Mouse (Mus musculus): Measurements from ENCODE around the gene Dolpp1. TPM values are rescaled to one million over a fixed set of nuclear protein-coding genes. Genes with fewer than 3 reads are reported as not detected.
A peak's percentile ranks its signal among the peaks of the same experiment; 100 is the strongest.

Gene Dolpp1
- polyA plus RNA-seq, 1 experiment from 2014 or later: 69.9 TPM

DNA sequence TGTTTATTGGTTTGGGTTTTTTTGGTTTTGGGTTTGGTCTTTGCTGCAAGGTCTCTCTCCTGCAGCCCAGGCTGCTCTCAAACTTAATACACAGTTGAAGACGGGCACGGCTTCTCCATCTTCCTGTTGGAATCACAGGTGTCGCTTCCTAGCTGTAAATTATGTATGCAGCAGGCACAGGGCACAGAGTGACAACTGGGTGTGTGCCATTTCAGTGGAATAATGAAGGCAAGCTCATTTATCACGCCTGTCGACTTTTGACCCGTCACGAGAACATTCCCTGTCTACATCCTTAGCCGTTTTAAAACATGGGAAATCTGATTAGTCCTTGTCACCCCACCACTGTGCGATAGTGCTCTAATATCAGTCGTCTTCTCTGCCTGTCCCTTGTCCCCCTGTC lies 31.4 kb upstream of the Dolpp1 start:
- no peak overlapping the region for H3K4me2 ChIP-seq
- H3K9me3 ChIP-seq: no peaks in the 10 kb centered on the region
- 65% methylated on average over 10 of the region's 10 CpGs for WGBS
- H3K36me3 ChIP-seq (replicated peaks): no peaks in the 10 kb centered on the region
- H3K4me1 ChIP-seq: peaks cover 38% of the 10 kb centered on the region
- no peak overlapping the region for H3K4me3 ChIP-seq
- no peaks in the 10 kb centered on the region for H3K27me3 ChIP-seq (replicated peaks)
- H3K27ac ChIP-seq: no peak overlapping the region
- no peak for ATAC-seq (replicated peaks)
- H3K9ac ChIP-seq: no peak overlapping the region

DNA sequence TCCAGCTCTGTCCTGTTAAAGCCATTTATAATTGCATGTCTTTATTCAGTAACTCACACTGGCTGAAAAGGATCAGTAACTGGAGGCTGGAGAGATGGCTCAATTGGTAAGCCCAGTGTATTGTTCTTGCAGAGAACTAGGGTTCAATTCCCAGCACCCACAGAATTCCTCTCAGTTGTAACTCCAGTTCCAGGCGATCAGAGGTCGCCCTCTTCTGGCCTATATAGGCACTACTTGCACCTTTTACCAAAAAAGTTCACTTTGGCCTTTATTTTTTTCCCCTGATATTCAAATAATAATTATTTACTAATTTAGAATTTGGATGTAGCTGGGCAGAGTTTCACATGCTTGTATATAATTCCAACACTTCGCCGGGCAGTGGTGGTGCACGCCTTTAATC lies 29.2 kb upstream of the Dolpp1 start:
- no peak for ATAC-seq (replicated peaks)
- 74% methylated on average over 5 of the region's 5 CpGs for WGBS
- Histone ChIP-seq H3K27me3 (replicated peaks) (no peaks in the 10 kb centered on the region), H3K27ac (no peak overlapping the region), H3K4me2 (no peak overlapping the region), H3K36me3 (replicated peaks) (0 out of 2 replicates have a peak, but pooled peaks cover 2% of the 10 kb centered on the region), H3K9me3 (no peaks in the 10 kb centered on the region), H3K4me1 (peaks cover 22% of the 10 kb centered on the region), H3K9ac (no peak overlapping the region), H3K4me3 (no peak overlapping the region)

GRCm38 (mm10) chr2:30363773-30364650 lies 28.0 kb upstream of the Dolpp1 start, which contains the start of gene Miga2:
Gene Miga2 (plus strand): TSS chr2:30364233.
- Histone ChIP-seq H3K4me1 (peaks cover 13% of the 10 kb centered on the region), H3K36me3 (replicated peaks) (peaks cover 14% of the 10 kb centered on the region), H3K9ac (peak within 1 kb of the TSS; percentile 82), H3K27me3 (replicated peaks) (no peaks in the 10 kb centered on the region), H3K4me2 (peak within 1 kb of the TSS; percentile 87), H3K4me3 (peak within 1 kb of the TSS; percentile 99), H3K27ac (peak within 1 kb of the TSS; percentile 81), H3K9me3 (no peaks in the 10 kb centered on the region)
- WGBS: under 1% methylated on average over 54 of the region's 54 CpGs
- ATAC-seq (replicated peaks): peak; percentile 99

GRCm38 (mm10) chr2:30365281-30366069 lies 26.6 kb upstream of the Dolpp1 start:
- peak overlapping the region; percentile 99 for H3K4me3 ChIP-seq
- no peaks in the 10 kb centered on the region for H3K9me3 ChIP-seq
- no peak overlapping the region for H3K27ac ChIP-seq
- WGBS: 87% methylated on average over 2 of the region's 2 CpGs
- ATAC-seq (replicated peaks): no peak
- no peaks in the 10 kb centered on the region for H3K27me3 ChIP-seq (replicated peaks)
- H3K4me2 ChIP-seq: peak overlapping the region; percentile 87
- peaks cover 25% of the 10 kb centered on the region for H3K36me3 ChIP-seq (replicated peaks)
- peak overlapping the region; percentile 82 for H3K9ac ChIP-seq
- peaks cover 13% of the 10 kb centered on the region for H3K4me1 ChIP-seq

DNA sequence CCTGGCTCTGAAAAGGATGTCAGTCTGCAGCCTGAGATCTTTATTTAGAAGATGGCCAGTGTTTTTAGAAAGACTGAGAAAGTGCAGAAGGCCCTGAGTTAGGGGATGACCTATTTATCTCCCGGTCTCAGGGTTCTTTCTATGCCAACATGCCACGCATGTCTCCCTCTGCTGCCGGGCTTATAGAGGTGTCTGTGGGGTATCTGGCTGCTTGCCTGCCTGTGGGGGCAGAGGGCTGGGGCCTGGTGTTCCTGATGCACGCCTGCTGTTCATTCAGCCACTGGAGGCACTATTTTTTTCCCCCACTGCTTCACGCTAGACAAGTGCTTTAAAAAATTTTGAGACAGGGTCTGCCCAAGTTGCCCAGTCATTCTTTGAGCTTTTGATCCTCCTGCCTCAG lies 25.9 kb upstream of the Dolpp1 start:
- Histone ChIP-seq H3K27me3 (replicated peaks) (no peaks in the 10 kb centered on the region), H3K4me1 (peaks cover 13% of the 10 kb centered on the region), H3K9ac (no peak overlapping the region), H3K4me3 (no peak overlapping the region), H3K4me2 (no peak overlapping the region), H3K27ac (no peak overlapping the region), H3K9me3 (no peaks in the 10 kb centered on the region), H3K36me3 (replicated peaks) (peaks cover 28% of the 10 kb centered on the region)
- ATAC-seq (replicated peaks): no peak
- WGBS: 66% methylated on average over 5 of the region's 5 CpGs

GRCm38 (mm10) chr2:30371544-30371943 lies 20.5 kb upstream of the Dolpp1 start:
- Histone ChIP-seq H3K9me3 (no peaks in the 10 kb centered on the region), H3K27ac (no peak overlapping the region), H3K36me3 (replicated peaks) (peaks cover 67% of the 10 kb centered on the region), H3K4me3 (no peak overlapping the region), H3K4me1 (no peaks in the 10 kb centered on the region), H3K4me2 (no peak overlapping the region), H3K27me3 (replicated peaks) (no peaks in the 10 kb centered on the region), H3K9ac (no peak overlapping the region)
- no peak for ATAC-seq (replicated peaks)
- WGBS: 95% methylated on average over 8 of the region's 8 CpGs

DNA sequence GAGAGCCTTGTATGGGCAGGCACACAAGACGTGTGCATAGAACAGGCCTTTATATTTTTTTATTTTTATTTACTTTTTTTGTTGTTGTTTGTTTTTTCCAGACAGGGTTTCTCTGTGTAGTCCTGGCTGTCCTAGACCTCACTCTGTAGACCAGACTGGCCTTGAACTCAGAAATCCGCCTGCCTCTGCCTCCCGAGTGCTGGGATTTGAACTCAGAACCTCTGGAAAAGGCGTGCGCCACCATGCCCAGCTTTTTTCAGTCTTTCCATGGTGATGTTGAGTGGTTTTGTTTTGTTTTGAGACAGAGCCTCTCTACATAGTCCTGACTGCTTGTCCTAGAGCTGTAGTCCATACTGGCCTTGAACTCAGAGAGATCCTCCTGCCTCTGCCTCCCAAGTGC lies 19.3 kb upstream of the Dolpp1 start:
- Histone ChIP-seq H3K4me2 (no peak overlapping the region), H3K9me3 (no peaks in the 10 kb centered on the region), H3K9ac (no peak overlapping the region), H3K36me3 (replicated peaks) (peaks cover 73% of the 10 kb centered on the region), H3K27me3 (replicated peaks) (no peaks in the 10 kb centered on the region), H3K4me3 (no peak overlapping the region), H3K27ac (no peak overlapping the region), H3K4me1 (no peaks in the 10 kb centered on the region)
- WGBS: 97% methylated on average over 5 of the region's 5 CpGs
- no peak for ATAC-seq (replicated peaks)

- Histone ChIP-seq H3K36me3 (replicated peaks) (peaks cover 62% of the 10 kb centered on the region), H3K9me3 (no peaks in the 10 kb centered on the region), H3K27me3 (replicated peaks) (no peaks in the 10 kb centered on the region), H3K4me2 (no peak overlapping the region), H3K4me1 (no peaks in the 10 kb centered on the region), H3K27ac (no peak overlapping the region), H3K4me3 (no peak overlapping the region), H3K9ac (no peak overlapping the region)
- 91% methylated on average over 10 of the region's 10 CpGs for WGBS
- no peak for ATAC-seq (replicated peaks)
These were observed 16.2 kb upstream of the Dolpp1 start for GRCm38 (mm10) chr2:30375893-30376292.

DNA sequence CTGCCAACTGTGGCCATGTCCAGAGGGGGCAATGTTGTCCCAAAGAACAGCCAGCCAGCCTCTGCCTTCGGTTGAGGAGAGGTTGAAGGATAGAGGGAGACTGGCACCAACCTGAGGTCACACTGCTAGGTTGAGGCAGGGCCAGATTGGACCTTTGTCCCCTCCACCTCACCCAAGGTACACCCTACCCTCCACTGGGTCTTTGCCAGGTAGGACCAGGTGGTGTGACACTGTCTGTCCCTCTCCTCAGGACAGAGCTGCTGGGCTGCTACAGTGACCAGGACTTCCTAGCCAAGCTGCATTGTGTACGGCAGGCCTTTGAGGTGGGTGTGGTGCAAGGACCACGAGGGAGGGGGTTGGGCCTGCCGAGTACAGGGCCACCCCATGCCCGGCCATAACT lies 14.3 kb upstream of the Dolpp1 start:
- no peaks in the 10 kb centered on the region for H3K9me3 ChIP-seq
- H3K27ac ChIP-seq: no peak overlapping the region
- WGBS: 86% methylated on average over 5 of the region's 5 CpGs
- no peak for ATAC-seq (replicated peaks)
- peaks cover 60% of the 10 kb centered on the region for H3K36me3 ChIP-seq (replicated peaks)
- no peak overlapping the region for H3K4me2 ChIP-seq
- no peaks in the 10 kb centered on the region for H3K4me1 ChIP-seq
- H3K27me3 ChIP-seq (replicated peaks): no peaks in the 10 kb centered on the region
- no peak overlapping the region for H3K4me3 ChIP-seq
- no peak overlapping the region for H3K9ac ChIP-seq

DNA sequence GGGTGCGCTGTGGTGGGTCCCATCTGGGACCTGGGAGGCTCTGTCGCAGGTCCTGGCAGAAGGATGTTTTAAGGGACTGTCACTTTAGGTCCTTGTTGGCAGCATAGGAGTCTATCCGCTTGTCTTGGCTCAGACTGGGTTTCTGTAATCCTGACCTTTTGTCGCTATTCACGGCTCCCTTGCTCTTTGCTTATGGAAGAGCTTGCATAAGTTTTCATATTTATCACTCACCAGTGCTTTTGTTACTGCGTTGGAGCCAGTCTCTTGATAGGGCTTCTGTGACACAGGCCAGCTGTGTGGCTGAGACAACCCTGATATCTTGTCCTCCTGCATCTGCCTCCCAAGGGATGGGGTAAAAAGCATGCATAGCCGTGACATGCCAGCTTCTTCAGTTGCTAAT lies 12.7 kb upstream of the Dolpp1 start:
- H3K4me1 ChIP-seq: no peaks in the 10 kb centered on the region
- H3K27ac ChIP-seq: no peak overlapping the region
- no peaks in the 10 kb centered on the region for H3K9me3 ChIP-seq
- H3K4me3 ChIP-seq: no peak overlapping the region
- 92% methylated on average over 7 of the region's 7 CpGs for WGBS
- no peak overlapping the region for H3K4me2 ChIP-seq
- no peak overlapping the region for H3K9ac ChIP-seq
- no peak for ATAC-seq (replicated peaks)
- peaks cover 48% of the 10 kb centered on the region for H3K36me3 ChIP-seq (replicated peaks)
- H3K27me3 ChIP-seq (replicated peaks): no peaks in the 10 kb centered on the region

- ATAC-seq (replicated peaks): no peak
- Histone ChIP-seq H3K9ac (no peak overlapping the region), H3K27ac (no peak overlapping the region), H3K36me3 (replicated peaks) (peaks cover 45% of the 10 kb centered on the region), H3K9me3 (no peaks in the 10 kb centered on the region), H3K4me2 (no peak overlapping the region), H3K4me3 (no peak overlapping the region), H3K4me1 (no peaks in the 10 kb centered on the region), H3K27me3 (replicated peaks) (no peaks in the 10 kb centered on the region)
- 91% methylated on average over 10 of the region's 10 CpGs for WGBS
These were observed 11.3 kb upstream of the Dolpp1 start for GRCm38 (mm10) chr2:30380564-30381376.

DNA sequence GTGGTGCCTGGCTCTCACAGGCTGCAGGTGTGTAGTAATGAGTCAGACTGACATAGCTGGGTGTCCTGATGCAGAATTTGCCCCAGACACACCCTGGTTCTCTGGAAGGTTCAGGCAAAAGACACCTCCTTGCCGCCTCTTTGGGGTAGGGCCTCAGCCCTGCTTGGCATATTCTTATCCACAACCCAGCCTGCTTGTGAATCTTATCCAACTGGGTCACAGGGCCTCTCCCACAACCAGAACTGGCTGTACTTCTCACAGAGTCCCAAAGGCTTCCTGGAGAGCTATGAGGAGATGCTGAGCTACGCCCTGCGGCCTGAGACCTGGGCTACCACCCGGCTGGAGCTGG lies 10.7 kb upstream of the Dolpp1 start:
- H3K27me3 ChIP-seq (replicated peaks): no peaks in the 10 kb centered on the region
- H3K36me3 ChIP-seq (replicated peaks): peaks cover 39% of the 10 kb centered on the region
- no peak overlapping the region for H3K4me2 ChIP-seq
- no peak for ATAC-seq (replicated peaks)
- H3K9ac ChIP-seq: no peak overlapping the region
- H3K9me3 ChIP-seq: no peaks in the 10 kb centered on the region
- no peak overlapping the region for H3K27ac ChIP-seq
- 97% methylated on average over 4 of the region's 4 CpGs for WGBS
- no peak overlapping the region for H3K4me3 ChIP-seq
- H3K4me1 ChIP-seq: no peaks in the 10 kb centered on the region
